Mouse (Mus musculus): ENCODE data around the gene Fgfbp3. TPM values are rescaled to one million over a fixed set of nuclear protein-coding genes. Genes with fewer than 3 reads are reported as not detected.
"Not testable (repeated sequence)": the region's sequence is repeated elsewhere in the genome, so short reads cannot be mapped to it uniquely, and the experiment has no call there.

The Fgfbp3 gene
- polyA plus RNA-seq (2012; rRNA removed) (5.7 and 6.6 TPM in 2 replicates), polyA plus RNA-seq (2014; fragmentation: Nextera tagmentation; extraction: Ambion mirVana) (4.5 and 6.2 TPM in 2 replicates)

DNA sequence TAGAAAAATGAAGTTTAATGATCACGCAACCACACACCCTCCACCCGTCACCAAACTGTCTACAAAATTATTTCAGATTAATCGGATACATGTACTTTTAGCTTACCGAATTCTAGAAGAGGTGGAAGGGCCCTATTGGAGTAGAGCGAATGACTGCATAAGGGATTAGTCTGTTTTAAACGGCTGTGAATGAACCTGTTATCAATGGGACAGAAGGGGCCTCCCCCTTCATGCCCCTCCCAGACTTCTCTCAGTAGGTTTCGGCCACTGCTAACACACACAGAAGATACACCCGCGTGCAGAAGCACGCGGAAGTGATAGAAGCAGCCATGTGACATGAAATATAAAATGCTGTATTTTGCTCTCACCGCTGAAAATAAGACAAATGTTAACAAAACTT is at the start of gene Fgfbp3:
TSS of gene Fgfbp3 (minus strand) at position 150 of the 400 bp plus-strand sequence.
- no peak for TF ChIP-seq POLR2A (IDR thresholded peaks at IDR 0.05; ENCODE audit: borderline replicate concordance, extremely low read depth, insufficient read depth, insufficient read length)
- DNase-seq (ENCODE audit: low spot score), result no peak
- peak within 1 kb of the TSS; percentile 87 for H3K27ac ChIP-seq (replicated peaks; ENCODE audit: low read depth, low read length)
- H3K4me2 ChIP-seq (replicated peaks; ENCODE audit: low read depth, low read length, severe bottlenecking), result peak within 1 kb of the TSS; percentile 82
- no peaks in the 10 kb centered on the region for H3K9me3 ChIP-seq (ENCODE audit: control insufficient read depth, low read length)
- H3K9ac ChIP-seq (ENCODE audit: low read depth, low read length, severe bottlenecking), result peak within 1 kb of the TSS; percentile 89
- ATAC-seq (ENCODE audit: low FRiP score, low read depth), result no peak
- WGBS, result 10% methylated on average over 12 of the region's 12 CpGs
- H3K36me3 ChIP-seq (ENCODE audit: control insufficient read depth, insufficient read depth, low read length), result no peaks in the 10 kb centered on the region
- H3K27me3 ChIP-seq (ENCODE audit: control insufficient read depth, insufficient read depth, low read length), result no peaks in the 10 kb centered on the region
- H3K4me1 ChIP-seq (ENCODE audit: control insufficient read depth, insufficient read depth, low read length), result peaks cover 3% of the 10 kb centered on the region; the same call in 1 of the 2 replicates
- H3K4me3 ChIP-seq (replicated peaks; ENCODE audit: low read length), result peak within 1 kb of the TSS; percentile 84

DNA sequence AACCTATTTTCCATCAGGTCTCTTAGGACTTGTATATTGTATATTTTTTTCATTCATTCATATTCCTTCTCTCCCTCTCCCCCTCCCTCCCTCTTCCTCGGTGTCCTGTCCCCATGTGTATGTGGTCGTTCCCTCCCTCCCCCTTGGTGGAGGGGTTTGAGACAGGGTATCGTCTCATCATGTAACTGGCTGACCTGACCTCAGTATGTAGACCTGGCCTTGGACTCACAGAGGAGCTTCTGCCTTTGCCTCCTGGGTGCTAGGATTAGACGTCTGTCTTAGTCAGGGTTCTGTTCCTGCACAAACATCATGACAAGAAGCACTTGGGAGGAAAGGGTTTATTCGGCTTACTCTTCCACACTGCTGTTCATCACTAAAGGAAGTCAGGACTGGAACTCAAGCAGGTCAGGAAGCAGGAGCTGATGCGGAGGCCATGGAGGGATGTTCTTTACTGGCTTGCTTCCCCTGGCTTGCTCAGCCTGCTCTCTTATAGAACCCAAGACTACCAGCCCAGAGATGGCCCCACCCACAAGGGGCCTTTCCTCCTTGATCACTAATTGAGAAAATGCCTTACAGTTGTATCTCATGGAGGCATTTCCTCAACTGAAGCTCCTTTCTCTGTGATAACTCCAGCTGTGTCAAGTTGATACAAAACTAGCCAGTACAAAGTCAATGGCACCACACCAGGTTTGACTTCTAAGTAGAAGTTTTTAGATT is 43.3 kb upstream of the Fgfbp3 start:
- H3K36me3 ChIP-seq (ENCODE audit: control insufficient read depth, insufficient read depth, low read length), result peaks cover 66% of the 10 kb centered on the region
- not testable (repeated sequence) for ATAC-seq (ENCODE audit: low FRiP score, low read depth)

DNA sequence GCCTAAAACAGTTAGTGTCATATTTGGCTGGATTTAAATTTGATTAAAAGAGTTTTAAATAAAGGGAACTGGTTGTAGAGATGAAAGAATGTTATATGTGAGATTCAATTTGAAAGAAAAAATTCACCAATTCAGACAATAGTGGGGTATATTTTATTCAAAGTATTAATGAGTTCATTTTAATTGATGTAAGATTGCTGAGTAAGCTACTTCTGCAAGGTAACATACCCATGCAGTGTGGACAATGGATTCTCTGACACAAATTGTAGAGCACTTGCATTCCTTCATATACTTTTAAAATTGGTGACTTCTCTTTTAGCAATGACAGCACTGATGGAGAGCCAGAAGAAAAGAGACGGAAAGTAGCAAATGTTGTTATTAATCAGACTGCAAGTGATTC is 41.9 kb upstream of the Fgfbp3 start:
- no peaks in the 10 kb centered on the region for H3K4me1 ChIP-seq (ENCODE audit: control insufficient read depth, insufficient read depth, low read length)
- no peaks in the 10 kb centered on the region for H3K9me3 ChIP-seq (ENCODE audit: control insufficient read depth, low read length)
- 97% methylated on average over 1 of the region's 1 CpGs for WGBS
- H3K27me3 ChIP-seq (ENCODE audit: control insufficient read depth, insufficient read depth, low read length), result no peaks in the 10 kb centered on the region
- no peak for DNase-seq (ENCODE audit: low spot score)
- no peak overlapping the region for H3K9ac ChIP-seq (ENCODE audit: low read depth, low read length, severe bottlenecking)
- H3K4me2 ChIP-seq (replicated peaks; ENCODE audit: low read depth, low read length, severe bottlenecking), result no peak overlapping the region
- H3K4me3 ChIP-seq (replicated peaks; ENCODE audit: low read length), result no peak overlapping the region
- no peak overlapping the region for H3K27ac ChIP-seq (replicated peaks; ENCODE audit: low read depth, low read length)
- peaks cover 63% of the 10 kb centered on the region for H3K36me3 ChIP-seq (ENCODE audit: control insufficient read depth, insufficient read depth, low read length)
- TF ChIP-seq POLR2A (IDR thresholded peaks at IDR 0.05; ENCODE audit: borderline replicate concordance, extremely low read depth, insufficient read depth, insufficient read length), result no peak
- ATAC-seq (ENCODE audit: low FRiP score, low read depth), result no peak

More for the DNA sequence above, 43.3 kb upstream of the Fgfbp3 start:
- not testable (repeated sequence) for H3K27me3 ChIP-seq (ENCODE audit: control insufficient read depth, insufficient read depth, low read length); H3K9me3 ChIP-seq (ENCODE audit: control insufficient read depth, low read length); H3K4me2 ChIP-seq (replicated peaks; ENCODE audit: low read depth, low read length, severe bottlenecking); H3K4me3 ChIP-seq (replicated peaks; ENCODE audit: low read length); H3K9ac ChIP-seq (ENCODE audit: low read depth, low read length, severe bottlenecking); H3K4me1 ChIP-seq (ENCODE audit: control insufficient read depth, insufficient read depth, low read length); H3K27ac ChIP-seq (replicated peaks; ENCODE audit: low read depth, low read length); DNase-seq (ENCODE audit: low spot score)
- 84% methylated on average over 6 of the region's 6 CpGs for WGBS

DNA sequence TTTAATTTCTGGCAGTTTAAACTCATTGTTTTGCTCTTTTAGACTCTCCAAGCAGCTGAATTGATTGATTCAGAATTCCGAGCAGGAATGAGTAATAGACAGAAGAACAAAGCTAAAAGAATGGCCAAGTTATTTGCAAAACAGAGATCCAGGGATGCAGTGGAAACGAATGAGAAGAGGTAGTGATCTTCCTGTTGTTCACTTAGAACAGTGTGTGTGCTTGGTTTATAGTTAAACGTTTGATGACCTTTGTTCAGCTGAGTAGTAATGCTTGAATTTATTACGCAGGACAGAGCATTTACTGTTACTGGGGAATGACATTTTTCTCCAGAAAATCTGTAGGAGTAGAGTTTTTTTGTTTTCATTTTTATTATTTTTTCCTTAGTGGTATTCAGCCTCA is 38.9 kb upstream of the Fgfbp3 start:
- WGBS, result 89% methylated on average over 4 of the region's 4 CpGs
- ATAC-seq (ENCODE audit: low FRiP score, low read depth), result no peak
- peaks cover 46% of the 10 kb centered on the region for H3K36me3 ChIP-seq (ENCODE audit: control insufficient read depth, insufficient read depth, low read length)
- DNase-seq (ENCODE audit: low spot score), result no peak
- H3K4me3 ChIP-seq (replicated peaks; ENCODE audit: low read length), result no peak overlapping the region
- TF ChIP-seq POLR2A (IDR thresholded peaks at IDR 0.05; ENCODE audit: borderline replicate concordance, extremely low read depth, insufficient read depth, insufficient read length), result no peak
- no peaks in the 10 kb centered on the region for H3K27me3 ChIP-seq (ENCODE audit: control insufficient read depth, insufficient read depth, low read length)
- no peak overlapping the region for H3K9ac ChIP-seq (ENCODE audit: low read depth, low read length, severe bottlenecking)
- no peak overlapping the region for H3K27ac ChIP-seq (replicated peaks; ENCODE audit: low read depth, low read length)
- H3K9me3 ChIP-seq (ENCODE audit: control insufficient read depth, low read length), result no peaks in the 10 kb centered on the region
- H3K4me2 ChIP-seq (replicated peaks; ENCODE audit: low read depth, low read length, severe bottlenecking), result no peak overlapping the region
- no peaks in the 10 kb centered on the region for H3K4me1 ChIP-seq (ENCODE audit: control insufficient read depth, insufficient read depth, low read length)

DNA sequence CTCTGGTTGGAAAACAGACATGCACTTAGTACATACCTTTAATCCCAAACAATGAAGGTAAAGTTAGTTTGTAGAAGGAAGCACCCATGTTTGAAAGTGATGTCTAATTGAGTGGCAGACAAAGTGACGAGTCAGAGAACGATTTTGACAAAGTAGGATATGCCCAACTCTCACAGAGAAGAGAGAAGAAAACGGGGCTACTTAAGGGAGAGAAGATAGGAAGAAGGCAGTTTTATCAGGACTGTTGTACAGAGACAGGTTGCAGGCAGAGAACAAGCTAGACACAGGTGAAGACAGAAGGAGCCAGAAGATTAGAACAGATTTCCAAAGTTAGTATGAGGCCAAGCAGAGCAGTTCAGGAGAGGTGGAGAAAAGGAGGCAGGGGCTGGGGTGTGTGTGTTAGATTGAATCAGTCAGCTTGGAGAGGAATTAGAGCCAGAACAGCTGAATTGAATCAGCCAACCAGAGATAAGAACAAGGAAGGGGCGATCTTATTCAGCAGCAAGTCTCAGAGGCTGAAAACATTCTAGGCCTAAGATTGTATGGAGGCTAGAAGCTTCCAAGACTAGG is 34.3 kb upstream of the Fgfbp3 start:
- 81% methylated on average over 4 of the region's 4 CpGs for WGBS

More for the DNA sequence above, 34.3 kb upstream of the Fgfbp3 start:
- peaks cover 17% of the 10 kb centered on the region for H3K36me3 ChIP-seq (ENCODE audit: control insufficient read depth, insufficient read depth, low read length)
- DNase-seq (ENCODE audit: low spot score) (no peak), ATAC-seq (ENCODE audit: low FRiP score, low read depth) (no peak)
- H3K4me3 ChIP-seq (replicated peaks; ENCODE audit: low read length), result no peak overlapping the region
- H3K9me3 ChIP-seq (ENCODE audit: control insufficient read depth, low read length), result no peaks in the 10 kb centered on the region
- TF ChIP-seq POLR2A (IDR thresholded peaks at IDR 0.05; ENCODE audit: borderline replicate concordance, extremely low read depth, insufficient read depth, insufficient read length), result no peak
- H3K4me1 ChIP-seq (ENCODE audit: control insufficient read depth, insufficient read depth, low read length), result no peaks in the 10 kb centered on the region
- H3K27ac ChIP-seq (replicated peaks; ENCODE audit: low read depth, low read length), result no peak overlapping the region
- H3K4me2 ChIP-seq (replicated peaks; ENCODE audit: low read depth, low read length, severe bottlenecking), result no peak overlapping the region
- no peak overlapping the region for H3K9ac ChIP-seq (ENCODE audit: low read depth, low read length, severe bottlenecking)
- no peaks in the 10 kb centered on the region for H3K27me3 ChIP-seq (ENCODE audit: control insufficient read depth, insufficient read depth, low read length)
